Mouse (Mus musculus) stomach, postnatal 0 days (tissue): Measurements from ENCODE around the gene Car12.

ENCODE experiments used
- CTCF ChIP-seq: IDR thresholded peaks from 2 replicates; pipeline ENCODE4 v1.5.1; 2016; ENCODE audit warnings: antibody characterized with exemption, low read depth, mild to moderate bottlenecking, moderate library complexity
- EP300 ChIP-seq: optimal IDR thresholded peaks from 2 replicates; pipeline ENCODE3; 2016; ENCODE audit warnings: antibody characterized with exemption

GRCm38 (mm10) chr9:66725591-66725990 is 12.1 kb downstream of the Car12 start:
- TF ChIP-seq CTCF (no peak), EP300 (no peak)
